Mouse (Mus musculus) left cerebral cortex, adult 2 months (tissue): ENCODE results near the gene Dnajc22. TPM values are rescaled to one million over a fixed set of nuclear protein-coding genes. Genes with fewer than 3 reads are reported as not detected.
"Not testable (repeated sequence)": the region's sequence is repeated elsewhere in the genome, so short reads cannot be mapped to it uniquely, and the experiment has no call there.

ENCODE experiments used
- DNase-seq, 2 experiments: peaks; one replicate each; pipeline ENCODE4 v3.0.0; 2021 to 2022; ENCODE audit warnings: low spot score in 2 of 2, mixed read lengths in 1 of 2; ENCODE audit errors: extremely low spot score in 1 of 2
- H3K27ac ChIP-seq: fragments of 200-600 bp; 2 replicates; pipeline ENCODE4 v1.8.1; 2022
- H3K4me3 ChIP-seq: fragments of 200-600 bp; 2 replicates; pipeline ENCODE4 v1.8.1; 2022
- CTCF ChIP-seq: fragments of 200-600 bp; IDR thresholded peaks from 2 replicates; pipeline ENCODE4 v1.8.1; 2022; ENCODE audit warnings: antibody characterized with exemption, mild to moderate bottlenecking, moderate library complexity
- intact Hi-C: fragments of 180-260 bp; cut with DNase I; formaldehyde crosslinking; loops from one replicate; pipeline ENCODE4 v1.15.1; 2025
- total RNA-seq, 2 experiments: library from RNA; stranded (reverse); gene quantifications; 2 replicates each; pipeline ENCODE4 v1.2.3; 2021

The Dnajc22 gene
- total RNA-seq, 2 experiments from 2014 or later, result 0.21 TPM; not detected in 1

DNA sequence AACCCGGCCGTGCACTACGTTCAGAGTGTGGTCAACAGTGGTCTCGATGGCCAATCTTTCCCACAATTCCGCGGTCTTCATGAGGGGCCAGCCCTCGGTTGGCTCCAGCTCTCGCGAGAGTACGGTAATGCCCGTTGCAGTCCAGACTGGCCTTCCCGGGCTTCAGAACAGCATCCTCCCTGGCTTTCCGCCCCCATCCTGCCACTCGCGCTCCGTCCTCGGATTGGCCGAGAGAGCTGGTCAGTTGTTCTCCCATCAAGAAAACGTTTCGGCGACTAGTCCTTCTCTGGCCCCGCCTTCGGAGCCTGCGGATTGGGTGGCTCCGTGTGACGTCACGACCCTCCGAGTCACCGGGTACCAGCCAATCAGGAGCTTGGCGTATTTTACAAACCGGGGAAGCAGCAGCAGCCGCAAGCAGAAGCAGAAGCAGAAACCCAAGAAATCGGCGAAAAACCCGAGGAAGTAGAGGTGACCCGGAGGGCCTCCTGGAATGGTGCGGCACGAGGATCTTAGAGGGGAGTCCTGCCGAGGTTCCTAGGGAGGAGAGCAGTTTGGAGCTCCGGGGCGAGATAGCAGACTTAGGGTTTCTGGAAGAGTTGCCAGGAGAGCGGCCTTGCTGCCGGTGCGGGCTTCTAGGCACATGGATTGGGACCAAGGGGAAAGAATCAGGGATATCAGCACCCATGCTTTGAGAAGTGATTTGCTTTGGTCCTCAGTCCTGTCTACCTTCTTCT lies 18.2 kb upstream of the Dnajc22 start:
- peak overlapping the region; percentile 95 for H3K27ac ChIP-seq
- TF ChIP-seq CTCF, result no peak
- peak overlapping the region; percentile 51 for H3K4me3 ChIP-seq
- intact Hi-C loops, result no loop called here
- peak; percentile 96 to 98 for DNase-seq

DNA sequence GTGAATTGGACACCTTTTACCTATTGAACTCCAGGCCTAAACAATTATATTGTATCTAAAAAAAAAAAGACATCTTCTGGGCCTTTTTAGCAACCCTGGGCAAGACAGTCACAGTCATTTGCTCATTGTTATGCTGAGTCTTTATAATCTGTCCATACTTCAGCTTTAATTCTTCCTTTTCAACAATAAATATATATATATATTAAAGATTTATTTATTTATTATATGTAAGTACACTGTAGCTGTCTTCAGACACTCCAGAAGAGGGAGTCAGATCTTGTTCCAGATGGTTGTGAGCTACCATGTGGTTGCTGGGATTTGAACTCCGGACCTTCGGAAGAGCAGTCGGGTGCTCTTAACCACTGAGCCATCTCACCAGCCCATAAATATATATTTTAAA lies 17.0 kb upstream of the Dnajc22 start:
- DNase-seq, H3K4me3 ChIP-seq, H3K27ac ChIP-seq, intact Hi-C loops: not testable (repeated sequence)

DNA sequence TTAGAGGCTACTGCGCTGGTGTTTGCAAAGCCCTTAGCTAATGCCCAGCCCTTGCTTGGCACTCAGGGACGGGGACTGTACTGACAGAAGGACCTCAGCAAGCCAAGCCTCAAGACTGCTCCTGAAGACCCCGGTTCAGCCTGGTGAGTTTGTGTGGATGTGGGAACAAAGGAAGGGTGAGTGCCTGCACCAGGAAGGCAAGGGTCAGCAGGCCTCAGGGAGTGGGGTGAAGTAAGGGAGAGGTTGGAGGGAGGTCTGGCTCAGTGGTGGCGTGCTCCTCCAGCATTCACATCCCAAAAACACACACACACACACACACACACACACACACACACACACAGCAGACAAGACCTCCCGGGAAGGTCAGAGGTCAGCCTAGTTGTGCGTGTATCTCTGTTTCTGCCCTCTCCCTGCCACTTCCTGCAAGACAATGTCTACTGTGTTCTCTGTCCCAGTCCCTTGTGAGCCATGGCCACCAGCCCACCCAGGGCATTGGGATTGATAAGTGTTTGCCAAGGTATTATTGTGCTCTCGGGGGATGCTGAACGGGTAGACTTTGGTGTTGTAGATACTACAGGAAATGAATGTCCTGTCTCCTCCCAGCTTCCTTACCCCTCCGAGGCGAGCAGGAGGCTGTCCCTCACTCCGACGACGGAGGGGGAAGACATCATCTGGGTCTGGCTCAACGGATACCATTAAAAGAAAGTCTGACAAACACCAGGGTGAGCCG lies 14.6 kb upstream of the Dnajc22 start:
- no peak for TF ChIP-seq CTCF
- Histone ChIP-seq H3K27ac (no peak overlapping the region), H3K4me3 (no peak overlapping the region)
- intact Hi-C loops, result no loop called here
- DNase-seq, result no peak

DNA sequence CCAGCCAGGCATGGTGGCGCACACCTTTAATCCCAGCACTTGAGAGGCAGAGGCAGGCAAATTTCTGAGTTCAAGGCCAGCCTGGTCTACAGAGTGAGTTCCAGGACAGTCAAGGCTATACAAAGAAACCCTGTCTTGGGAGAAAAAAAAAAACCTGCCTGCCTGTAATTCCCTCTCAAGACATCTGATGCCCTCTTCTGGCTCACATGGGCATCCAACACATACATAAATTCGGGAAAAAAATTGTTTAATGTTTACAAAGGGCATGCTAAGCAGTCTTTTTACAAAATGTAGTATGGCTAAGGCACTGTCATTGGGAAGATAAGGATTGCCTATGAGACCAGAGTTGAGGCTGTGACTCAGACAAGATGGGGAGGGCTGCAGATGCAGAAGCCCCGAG lies 13.2 kb upstream of the Dnajc22 start:
- TF ChIP-seq CTCF, result peak; percentile 25
- no peak overlapping the region for H3K4me3 ChIP-seq
- DNase-seq, result no peak
- H3K27ac ChIP-seq, result no peak overlapping the region
- intact Hi-C loops, result loop anchor here (5.0 to 10.0 kb wide), 2 partner anchors 117 to 185 kb away; no protein-coding TSS in a partner anchor

DNA sequence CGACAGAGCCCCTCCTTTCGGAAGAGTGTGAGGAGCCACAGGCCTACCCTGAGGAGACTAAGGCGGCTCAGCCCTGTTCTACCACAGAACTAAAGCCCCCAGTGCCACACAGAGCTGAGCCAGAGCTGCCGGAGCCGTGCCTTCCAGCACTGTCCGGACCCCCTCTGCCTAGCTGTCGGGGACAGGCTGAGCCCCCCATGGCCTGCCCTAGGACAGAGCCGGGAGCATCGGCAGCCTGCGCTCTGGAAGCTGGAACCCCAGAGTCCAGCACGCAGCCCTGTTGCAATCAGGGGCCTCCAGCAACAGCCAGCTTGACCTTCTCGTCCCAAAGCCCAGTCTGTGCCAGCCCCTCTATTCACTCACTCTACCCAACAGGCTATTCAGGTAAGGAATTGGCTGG lies 10.6 kb upstream of the Dnajc22 start:
- TF ChIP-seq CTCF, result no peak
- intact Hi-C loops, result loop anchor here (5.0 to 10.0 kb wide), 2 partner anchors 115 to 182 kb away; no protein-coding TSS in a partner anchor
- H3K4me3 ChIP-seq, result no peak overlapping the region
- no peak for DNase-seq
- H3K27ac ChIP-seq, result no peak overlapping the region

DNA sequence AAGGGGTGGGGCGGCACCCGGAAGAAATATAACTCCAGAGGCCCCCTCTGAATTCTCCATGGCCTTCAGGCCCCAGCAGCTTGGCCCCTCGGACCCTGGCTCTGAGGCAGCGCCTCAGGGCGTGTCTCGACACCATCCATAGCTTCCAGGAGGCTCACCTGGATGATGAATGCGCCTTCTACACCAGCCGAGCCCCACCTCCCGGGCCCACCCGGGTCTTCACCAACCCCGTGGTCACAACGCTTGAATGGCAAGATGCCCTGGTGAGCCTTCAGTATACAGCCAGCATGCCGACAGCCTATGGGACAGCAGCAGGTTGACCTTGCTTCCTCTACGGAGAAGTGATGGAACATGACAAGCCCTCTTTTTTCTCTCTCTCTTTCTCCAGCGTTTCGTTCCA lies 10.1 kb upstream of the Dnajc22 start:
- intact Hi-C loops, result loop anchor here (5.0 to 10.0 kb wide), 2 partner anchors 114 to 182 kb away; no protein-coding TSS in a partner anchor
- Histone ChIP-seq H3K4me3 (no peak overlapping the region), H3K27ac (no peak overlapping the region)
- no peak for TF ChIP-seq CTCF
- no peak for DNase-seq

DNA sequence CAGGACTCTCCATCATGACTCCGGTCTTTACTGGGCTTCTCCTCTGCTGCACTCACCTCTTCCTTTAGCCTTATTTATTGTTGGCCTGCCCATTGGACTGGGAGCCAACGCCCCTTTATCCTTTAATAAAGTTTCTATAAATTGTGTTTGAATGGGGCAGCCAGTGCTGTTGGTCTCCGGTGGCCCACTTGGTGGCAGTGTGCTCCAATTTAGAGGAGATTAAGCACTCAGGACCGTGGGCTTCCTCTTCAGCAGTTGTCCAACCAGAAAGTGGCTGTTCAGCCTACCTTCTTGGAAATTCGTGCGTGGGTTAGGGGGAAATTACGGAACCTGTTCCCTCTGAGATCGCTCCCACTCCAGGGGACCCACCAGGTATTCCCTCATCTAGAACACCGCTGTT lies 9.7 kb upstream of the Dnajc22 start:
- TF ChIP-seq CTCF, result peak; percentile 74
- intact Hi-C loops, result loop anchor here (5.0 to 10.0 kb wide), 2 partner anchors 114 to 182 kb away; no protein-coding TSS in a partner anchor
- H3K4me3 ChIP-seq, result no peak overlapping the region
- DNase-seq, result no peak
- no peak overlapping the region for H3K27ac ChIP-seq

DNA sequence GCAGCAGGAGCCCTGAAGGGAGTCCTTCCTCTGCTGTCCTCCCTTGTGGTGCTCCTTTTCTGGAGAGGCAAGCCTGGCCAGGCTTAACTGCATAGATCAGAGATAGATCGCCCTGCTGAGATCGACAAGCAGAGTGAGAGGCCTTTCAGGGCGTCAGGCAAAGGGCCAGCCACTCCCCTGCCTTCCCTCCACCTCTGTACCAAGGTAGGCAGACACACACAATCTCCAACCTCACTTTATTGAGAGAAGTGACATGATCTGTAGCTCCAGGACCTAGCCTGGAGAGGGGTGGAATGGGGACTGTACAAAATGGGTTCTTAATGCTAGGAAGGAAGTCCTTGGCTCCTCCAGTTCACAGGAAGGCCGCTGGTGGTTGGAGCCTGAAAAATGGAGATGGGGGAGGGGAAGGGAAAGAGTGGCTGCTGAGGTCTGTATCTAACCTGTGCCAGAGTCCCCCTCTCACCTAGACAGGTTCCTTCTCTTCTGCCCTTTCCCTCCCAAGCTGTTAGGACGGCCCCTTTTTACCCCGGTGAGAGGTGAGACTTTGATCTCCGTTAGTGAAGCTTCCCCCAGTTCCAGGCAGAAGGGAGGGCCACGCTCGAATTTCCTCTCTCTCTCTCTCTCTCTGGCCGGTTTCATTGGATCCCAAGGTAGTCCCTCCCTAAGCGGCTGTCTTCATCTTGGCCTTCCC lies 9.0 kb upstream of the Dnajc22 start:
- intact Hi-C loops, result loop anchor here (5.0 to 10.0 kb wide), 2 partner anchors 113 to 181 kb away; no protein-coding TSS in a partner anchor

DNA sequence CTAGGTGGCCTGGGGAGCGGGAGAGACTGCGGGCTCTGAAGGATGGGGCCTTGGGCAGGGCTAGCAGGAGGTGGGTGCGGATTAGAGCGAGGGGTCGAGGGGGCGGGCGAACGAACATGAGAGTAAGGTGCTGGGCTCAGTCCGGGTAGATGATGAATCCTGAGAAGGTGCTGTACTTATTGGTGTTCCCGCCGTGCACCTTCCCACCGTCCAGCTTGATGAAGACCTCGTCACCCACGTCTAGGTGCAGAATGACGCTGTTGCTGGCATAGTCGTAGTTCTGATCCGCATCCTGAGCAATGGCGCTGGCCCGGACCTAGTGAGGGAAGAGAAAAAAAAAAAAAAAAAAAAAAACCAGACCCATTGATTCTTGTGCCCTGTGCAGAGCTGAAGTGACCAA lies 8.4 kb upstream of the Dnajc22 start:
- intact Hi-C loops, result loop anchor here (5.0 to 10.0 kb wide), 3 partner anchors 82 to 180 kb away; no protein-coding TSS in a partner anchor
- no peak overlapping the region for H3K27ac ChIP-seq
- no peak overlapping the region for H3K4me3 ChIP-seq
- no peak for TF ChIP-seq CTCF
- no peak for DNase-seq

More for the DNA sequence above, 9.0 kb upstream of the Dnajc22 start:
- DNase-seq, result no peak
- Histone ChIP-seq H3K4me3 (no peak overlapping the region), H3K27ac (no peak overlapping the region)
- no peak for TF ChIP-seq CTCF

DNA sequence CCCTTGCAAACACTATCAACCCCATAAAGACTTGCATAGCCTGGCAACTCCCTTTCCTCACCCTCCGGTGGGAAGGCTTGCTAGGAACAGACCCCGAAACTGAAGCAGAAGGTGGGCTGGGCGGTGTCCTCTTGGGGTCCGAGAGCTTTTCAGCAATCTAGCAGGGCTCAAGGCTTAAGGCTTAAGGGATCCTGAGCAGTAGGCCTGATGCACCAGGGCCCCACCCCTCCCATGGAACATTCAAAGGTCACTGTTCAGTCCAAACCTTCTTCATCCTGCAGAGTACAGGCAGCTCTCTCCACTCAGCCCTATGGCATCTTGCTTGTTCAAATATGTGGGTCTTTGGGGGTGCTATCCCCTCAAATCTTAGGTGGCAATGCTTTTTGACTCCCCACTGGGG lies 7.0 kb upstream of the Dnajc22 start:
- no peak overlapping the region for H3K4me3 ChIP-seq
- no peak overlapping the region for H3K27ac ChIP-seq
- intact Hi-C loops, result loop anchor here (5.0 to 10.0 kb wide), 2 partner anchors 84 to 179 kb away; no protein-coding TSS in a partner anchor
- no peak for DNase-seq
- TF ChIP-seq CTCF, result no peak

DNA sequence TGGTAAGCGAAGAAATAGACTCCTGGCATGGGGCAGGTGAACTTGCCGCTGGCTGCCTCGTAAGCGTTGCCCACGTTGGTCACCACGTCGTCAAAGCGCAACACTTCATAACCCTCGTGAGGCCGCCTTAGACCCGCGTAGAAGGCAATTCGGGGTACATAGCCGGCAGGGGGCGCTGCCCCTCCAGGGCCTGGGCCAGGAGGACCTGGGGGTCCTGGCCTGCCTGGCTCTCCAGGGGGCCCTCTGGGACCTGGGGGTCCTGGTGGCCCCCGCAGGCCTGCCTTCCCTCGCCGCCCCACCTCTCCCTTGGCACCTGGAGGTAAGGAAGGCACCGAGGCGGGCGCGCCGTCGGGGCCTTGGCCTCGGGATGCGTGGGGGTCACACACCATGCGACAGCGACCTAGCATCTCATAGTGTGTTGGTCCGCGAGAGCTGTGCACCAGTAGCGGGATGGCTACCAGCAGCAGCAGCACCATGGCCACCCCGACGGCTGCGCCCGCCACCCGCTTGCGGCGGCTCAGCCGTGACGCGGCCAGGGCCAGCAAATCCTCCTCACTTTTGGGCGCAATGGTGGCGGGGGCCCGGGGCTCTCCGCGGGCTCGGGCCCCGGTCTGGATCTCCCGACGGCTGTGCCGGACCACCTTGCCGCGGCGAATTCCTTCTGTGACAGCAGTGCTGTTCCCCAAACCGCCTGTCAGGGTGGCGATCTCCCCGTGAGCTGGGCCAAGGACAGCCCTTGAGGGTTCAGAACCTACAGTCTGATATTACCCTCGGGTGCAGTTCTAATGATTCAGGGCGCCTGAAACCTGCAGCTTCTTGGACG lies 5.5 kb upstream of the Dnajc22 start, which contains the start of gene C1ql4:
Gene C1ql4 (minus strand): TSS at position 565 of the 823 bp plus-strand sequence.
- peak; percentile 41 for TF ChIP-seq CTCF
- intact Hi-C loops, result loop anchor here (5.0 to 10.0 kb wide), 2 partner anchors 85 to 177 kb away; no protein-coding TSS in a partner anchor
- H3K4me3 ChIP-seq, result 0 out of 2 replicates have a peak within 1 kb of the TSS, but pooled peaks have one; percentile 5
- no peak within 1 kb of the TSS for H3K27ac ChIP-seq
- DNase-seq, result no peak
